Mouse (Mus musculus) midbrain, embryonic 16.5 days (tissue): ENCODE measurements around the gene Bend5. TPM values are rescaled to one million over a fixed set of nuclear protein-coding genes. Genes with fewer than 3 reads are reported as not detected.

Source experiments
- ATAC-seq: fragments of 200-750 bp; cut with Nextera tagmentation; 2 replicates; pipeline ENCODE4 v1.8.0; 2017; ENCODE audit warnings: moderate TSS enrichment
- H3K27ac ChIP-seq: fragments of 300-500 bp; sonication (generic); 2 replicates; pipeline ENCODE4 v1.5.1; 2014; ENCODE audit warnings: mild to moderate bottlenecking, low read length, mixed read lengths
- H3K27me3 ChIP-seq: fragments of 300-500 bp; sonication (generic); 2 replicates; pipeline ENCODE4 v1.6.1; 2014; ENCODE audit warnings: low read depth, low read length, mixed read lengths; ENCODE audit not compliant: control insufficient read depth, insufficient read depth
- H3K36me3 ChIP-seq: fragments of 300-500 bp; sonication (generic); 2 replicates; pipeline ENCODE4 v1.6.1; 2014; ENCODE audit warnings: mild to moderate bottlenecking, low read length, moderate library complexity, mixed read lengths; ENCODE audit not compliant: control insufficient read depth, insufficient read depth
- H3K4me1 ChIP-seq: fragments of 300-500 bp; sonication (generic); 2 replicates; pipeline ENCODE4 v1.6.1; 2014; ENCODE audit warnings: mild to moderate bottlenecking, low read length, mixed read lengths; ENCODE audit not compliant: control insufficient read depth, insufficient read depth
- H3K4me2 ChIP-seq: fragments of 300-500 bp; sonication (generic); 2 replicates; pipeline ENCODE4 v1.6.1; 2014; ENCODE audit warnings: mild to moderate bottlenecking, low read length, mixed read lengths
- H3K4me3 ChIP-seq: fragments of 300-500 bp; sonication (generic); 2 replicates; pipeline ENCODE4 v1.5.1; 2014; ENCODE audit warnings: low read depth, mild to moderate bottlenecking, low read length, moderate library complexity, mixed read lengths
- H3K9ac ChIP-seq: fragments of 300-500 bp; sonication (generic); 2 replicates; pipeline ENCODE4 v1.6.1; 2014; ENCODE audit warnings: low read depth, low read length, mixed read lengths
- H3K9me3 ChIP-seq: fragments of 300-500 bp; sonication (generic); replicated peaks from 2 replicates; pipeline ENCODE4 v1.6.1; 2014; ENCODE audit warnings: mild to moderate bottlenecking, low read length, mixed read lengths; ENCODE audit not compliant: control insufficient read depth, poor library complexity, severe bottlenecking
- WGBS: fragments of 180-500 bp; shearing (Covaris S2); extraction: QIAGEN DNeasy Blood & Tissue Kit; methylation state at CpG from one replicate; pipeline ENCODE4 v1.1.7; 2014; 5-methylcytosine and 5-hydroxymethylcytosine counted together
- polyA plus RNA-seq: library from polyadenylated mRNA; unstranded; fragments of >200 nt; fragmentation: Nextera tagmentation; extraction: Ambion mirVana; gene quantifications from 2 replicates; pipeline ENCODE4 v1.2.1, GENCODE M21; 2015

Gene Bend5
- polyA plus RNA-seq, 1 experiment from 2014 or later: 58.2 TPM

DNA sequence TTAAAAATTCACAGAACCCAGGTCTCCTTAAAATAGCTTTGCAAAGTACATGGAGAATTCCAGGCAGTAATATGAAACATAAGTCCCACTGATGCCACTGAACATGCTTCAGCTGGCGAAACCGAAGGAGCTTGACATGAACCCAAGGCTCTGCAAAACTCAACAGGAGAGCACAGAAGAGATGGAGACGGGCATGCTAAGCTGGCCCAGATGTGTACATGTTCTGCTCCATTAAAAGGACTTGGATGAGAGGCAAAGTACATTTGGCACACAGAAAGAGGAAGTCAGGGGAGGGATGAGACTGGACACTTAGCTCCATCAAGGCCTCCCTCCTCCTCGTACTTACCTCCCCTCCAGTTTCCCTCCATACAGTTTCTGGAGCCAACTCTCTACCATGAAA is 4.1 kb upstream of the Bend5 start:
- Histone ChIP-seq H3K27ac (no peak overlapping the region), H3K4me3 (no peak overlapping the region), H3K9ac (no peak overlapping the region), H3K27me3 (no peaks in the 10 kb centered on the region), H3K4me2 (no peak overlapping the region), H3K36me3 (no peaks in the 10 kb centered on the region), H3K9me3 (no peaks in the 10 kb centered on the region), H3K4me1 (peaks cover 4% of the 10 kb centered on the region; the same call in 1 of the 2 replicates)
- no peak for ATAC-seq
- 93% methylated on average over 4 of the region's 4 CpGs for WGBS

- Histone ChIP-seq H3K27me3 (no peaks in the 10 kb centered on the region), H3K9me3 (no peaks in the 10 kb centered on the region), H3K4me3 (peak overlapping the region; percentile 60), H3K4me2 (peak overlapping the region; percentile 73), H3K36me3 (no peaks in the 10 kb centered on the region), H3K27ac (peak overlapping the region; percentile 94), H3K4me1 (peaks cover 29% of the 10 kb centered on the region), H3K9ac (peak overlapping the region; percentile 88)
- 1% methylated on average over 6 of the region's 6 CpGs for WGBS
- peak; percentile 41 for ATAC-seq
Measured at GRCm38 (mm10) chr4:111414399-111414798, 407 bp upstream of the Bend5 start.

DNA sequence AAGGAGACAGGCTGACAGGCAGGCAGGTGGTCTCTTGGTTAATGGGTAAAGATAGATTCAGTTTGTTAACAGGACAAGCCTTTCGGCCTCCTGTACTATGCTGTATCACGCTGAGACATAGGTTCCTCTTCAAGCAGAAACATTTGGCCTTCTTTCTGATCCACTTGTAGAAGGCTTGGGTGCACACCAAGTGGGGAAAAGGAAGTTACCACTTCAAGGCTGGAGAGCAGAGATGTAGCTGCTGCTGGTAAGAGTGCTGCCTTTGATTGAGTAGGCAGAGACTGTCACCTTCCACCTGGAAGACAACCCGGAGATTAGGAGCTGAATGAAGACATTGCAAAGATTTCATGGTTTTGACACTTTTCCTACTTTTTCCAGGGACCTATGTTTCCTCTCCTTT is 1.3 kb downstream of the Bend5 start:
- Histone ChIP-seq H3K4me2 (peak overlapping the region; percentile 73), H3K4me1 (peaks cover 31% of the 10 kb centered on the region), H3K36me3 (no peaks in the 10 kb centered on the region), H3K27ac (no peak overlapping the region), H3K9me3 (no peaks in the 10 kb centered on the region), H3K4me3 (peak overlapping the region; percentile 60), H3K27me3 (no peaks in the 10 kb centered on the region), H3K9ac (peak overlapping the region; percentile 88)
- no peak for ATAC-seq
- 56% methylated on average over 3 of the region's 3 CpGs for WGBS

DNA sequence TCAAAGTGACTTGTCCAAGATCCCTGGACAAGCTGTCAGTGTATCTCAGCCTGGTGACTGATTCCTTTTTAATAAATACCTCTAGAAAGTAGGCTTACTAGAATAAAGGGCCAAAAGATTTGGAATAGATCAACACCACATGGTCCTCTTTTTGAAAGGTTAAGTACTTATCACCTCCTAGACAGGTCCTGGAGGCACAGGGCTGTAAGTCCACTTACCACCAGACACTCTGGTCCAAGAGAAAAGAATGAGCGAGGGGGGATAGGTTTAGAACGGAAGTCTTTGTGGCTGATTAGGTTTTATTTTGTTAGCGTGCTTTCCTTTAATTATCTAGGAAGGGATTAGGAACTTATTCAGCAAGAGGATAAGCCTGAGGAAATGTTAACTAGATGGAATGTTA is 1.7 kb downstream of the Bend5 start:
- Histone ChIP-seq H3K4me3 (peak overlapping the region; percentile 60), H3K4me2 (peak overlapping the region; percentile 73), H3K4me1 (peaks cover 31% of the 10 kb centered on the region), H3K36me3 (no peaks in the 10 kb centered on the region), H3K27me3 (no peaks in the 10 kb centered on the region), H3K27ac (no peak overlapping the region), H3K9ac (peak overlapping the region; percentile 88; the same call in 1 of the 2 replicates), H3K9me3 (no peaks in the 10 kb centered on the region)
- no peak for ATAC-seq
- WGBS: 37% methylated on average over 3 of the region's 3 CpGs

DNA sequence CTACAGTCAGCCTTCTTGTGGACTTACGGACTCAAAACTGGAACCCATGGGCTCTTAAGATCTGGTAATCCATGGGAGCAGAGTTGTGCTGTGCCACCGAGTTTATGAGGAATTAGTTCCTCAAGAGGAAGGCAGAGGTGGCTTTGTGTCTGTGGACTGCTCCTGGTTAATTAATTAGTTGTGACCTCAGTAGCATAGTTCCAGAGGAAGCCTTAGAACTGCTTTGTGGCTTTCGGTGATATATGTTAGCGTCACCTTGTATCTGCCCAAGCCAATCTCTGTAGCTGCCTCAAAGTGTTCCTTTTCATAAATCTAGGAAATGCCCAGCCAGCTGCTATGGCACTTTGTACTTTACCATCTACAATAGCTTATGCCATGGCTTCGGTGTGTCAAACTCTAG is 2.9 kb downstream of the Bend5 start:
- Histone ChIP-seq H3K4me3 (no peak overlapping the region), H3K27ac (no peak overlapping the region), H3K4me2 (no peak overlapping the region), H3K27me3 (no peaks in the 10 kb centered on the region), H3K36me3 (no peaks in the 10 kb centered on the region), H3K9me3 (no peaks in the 10 kb centered on the region), H3K4me1 (peaks cover 31% of the 10 kb centered on the region), H3K9ac (no peak overlapping the region)
- WGBS: 95% methylated on average over 5 of the region's 5 CpGs
- no peak for ATAC-seq

GRCm38 (mm10) chr4:111419476-111419875 is 4.7 kb downstream of the Bend5 start:
- no peak overlapping the region for H3K4me3 ChIP-seq
- H3K27ac ChIP-seq: no peak overlapping the region
- no peak for ATAC-seq
- no peaks in the 10 kb centered on the region for H3K27me3 ChIP-seq
- H3K9me3 ChIP-seq: no peaks in the 10 kb centered on the region
- H3K36me3 ChIP-seq: no peaks in the 10 kb centered on the region
- no peak overlapping the region for H3K9ac ChIP-seq
- no peak overlapping the region for H3K4me2 ChIP-seq
- peaks cover 27% of the 10 kb centered on the region for H3K4me1 ChIP-seq
- WGBS: 88% methylated on average over 1 of the region's 1 CpGs

- no peak overlapping the region for H3K4me3 ChIP-seq
- no peaks in the 10 kb centered on the region for H3K36me3 ChIP-seq
- no peak overlapping the region for H3K9ac ChIP-seq
- H3K27ac ChIP-seq: no peak overlapping the region
- no peak overlapping the region for H3K4me2 ChIP-seq
- ATAC-seq: no peak
- no peaks in the 10 kb centered on the region for H3K9me3 ChIP-seq
- H3K27me3 ChIP-seq: no peaks in the 10 kb centered on the region
- 84% methylated on average over 3 of the region's 3 CpGs for WGBS
- peaks cover 27% of the 10 kb centered on the region for H3K4me1 ChIP-seq
Measured at GRCm38 (mm10) chr4:111420031-111420430, 5.2 kb downstream of the Bend5 start.

GRCm38 (mm10) chr4:111420955-111421354 is 6.1 kb downstream of the Bend5 start:
- H3K9me3 ChIP-seq: no peaks in the 10 kb centered on the region
- no peak overlapping the region for H3K27ac ChIP-seq
- H3K9ac ChIP-seq: no peak overlapping the region
- no peak overlapping the region for H3K4me3 ChIP-seq
- no peak overlapping the region for H3K4me2 ChIP-seq
- ATAC-seq: no peak
- H3K27me3 ChIP-seq: no peaks in the 10 kb centered on the region
- 85% methylated on average over 4 of the region's 4 CpGs for WGBS
- no peaks in the 10 kb centered on the region for H3K36me3 ChIP-seq
- H3K4me1 ChIP-seq: peaks cover 27% of the 10 kb centered on the region

DNA sequence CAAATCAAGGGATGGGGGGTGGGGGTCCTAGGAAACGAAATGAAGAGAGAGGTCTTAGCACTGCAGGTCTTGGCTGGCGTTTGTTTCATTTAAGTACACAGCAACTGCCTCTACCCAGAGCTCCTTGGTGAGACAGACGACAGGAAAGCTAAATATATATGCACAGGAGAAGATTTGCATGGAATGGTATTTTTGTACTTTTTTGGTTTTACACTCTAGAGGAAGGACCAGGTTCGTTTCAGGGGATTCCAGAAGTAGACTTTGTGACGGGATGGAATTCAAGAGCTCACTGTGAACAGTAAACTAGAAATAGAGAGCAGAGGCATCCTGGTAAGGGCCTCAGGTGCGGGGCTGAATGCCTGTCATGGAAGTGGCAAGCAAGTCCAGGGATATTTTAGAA is 7.0 kb downstream of the Bend5 start:
- H3K4me2 ChIP-seq: no peak overlapping the region
- no peak overlapping the region for H3K27ac ChIP-seq
- no peak overlapping the region for H3K4me3 ChIP-seq
- no peaks in the 10 kb centered on the region for H3K27me3 ChIP-seq
- H3K9me3 ChIP-seq: no peaks in the 10 kb centered on the region
- ATAC-seq: no peak
- no peaks in the 10 kb centered on the region for H3K36me3 ChIP-seq
- H3K9ac ChIP-seq: no peak overlapping the region
- 90% methylated on average over 6 of the region's 6 CpGs for WGBS
- H3K4me1 ChIP-seq: peaks cover 19% of the 10 kb centered on the region
